Mouse (Mus musculus) bone marrow, adult 2 months (tissue): ENCODE data around the gene Tcte2.

Source experiments
- CTCF ChIP-seq: fragments of 200-500 bp; IDR thresholded peaks from 2 replicates; pipeline ENCODE4 v1.5.1; 2011; ENCODE audit warnings: low read length, control low read depth; ENCODE audit not compliant: control insufficient read depth, insufficient read depth
- POLR2A ChIP-seq: fragments of 200-500 bp; IDR thresholded peaks from 2 replicates; pipeline ENCODE4 v1.6.1; 2011; ENCODE audit warnings: low read depth, mild to moderate bottlenecking, control low read depth, low read length, borderline replicate concordance; ENCODE audit not compliant: control insufficient read depth

- TF ChIP-seq POLR2A: no peak
- TF ChIP-seq CTCF: no peak
Observed at GRCm38 (mm10) chr17:13712116-13712515, 49.5 kb downstream of the Tcte2 start.
